Mouse (Mus musculus): Measurements from ENCODE around the gene Dagla. TPM values are rescaled to one million over a fixed set of nuclear protein-coding genes. Genes with fewer than 3 reads are reported as not detected.
A peak's percentile ranks its signal among the peaks of the same experiment; 100 is the strongest.

Gene Dagla
- polyA plus RNA-seq, 1 experiment, result 14.2 TPM

GRCm38 (mm10) chr19:10221585-10221984 lies 83.1 kb downstream of the Dagla start:
- H3K4me1 ChIP-seq (ENCODE audit: control insufficient read depth, insufficient read depth, insufficient read length, low read length), result no peaks in the 10 kb centered on the region
- no peak overlapping the region for H3K4me3 ChIP-seq (ENCODE audit: insufficient read depth, low read depth, low read length)
- H3K27ac ChIP-seq (replicated peaks; ENCODE audit: low read depth, low read length), result no peak overlapping the region

- Histone ChIP-seq H3K4me3 (ENCODE audit: insufficient read depth, low read depth, low read length) (no peak overlapping the region), H3K4me1 (ENCODE audit: control insufficient read depth, insufficient read depth, insufficient read length, low read length) (no peaks in the 10 kb centered on the region), H3K27ac (replicated peaks; ENCODE audit: low read depth, low read length) (no peak overlapping the region)
Observed at GRCm38 (mm10) chr19:10219593-10219992, 85.1 kb downstream of the Dagla start.

GRCm38 (mm10) chr19:10219108-10219507 lies 85.6 kb downstream of the Dagla start:
- Histone ChIP-seq H3K4me3 (ENCODE audit: insufficient read depth, low read depth, low read length) (no peak overlapping the region), H3K27ac (replicated peaks; ENCODE audit: low read depth, low read length) (no peak overlapping the region), H3K4me1 (ENCODE audit: control insufficient read depth, insufficient read depth, insufficient read length, low read length) (no peaks in the 10 kb centered on the region)

- H3K27ac ChIP-seq (replicated peaks; ENCODE audit: low read depth, low read length), result no peak overlapping the region
- no peak overlapping the region for H3K4me3 ChIP-seq (ENCODE audit: insufficient read depth, low read depth, low read length)
- no peaks in the 10 kb centered on the region for H3K4me1 ChIP-seq (ENCODE audit: control insufficient read depth, insufficient read depth, insufficient read length, low read length)
Observed at GRCm38 (mm10) chr19:10216101-10216500, 88.6 kb downstream of the Dagla start.

- H3K4me1 ChIP-seq (ENCODE audit: control insufficient read depth, insufficient read depth, insufficient read length, low read length), result no peaks in the 10 kb centered on the region
- no peak overlapping the region for H3K4me3 ChIP-seq (ENCODE audit: insufficient read depth, low read depth, low read length)
- no peak overlapping the region for H3K27ac ChIP-seq (replicated peaks; ENCODE audit: low read depth, low read length)
Observed at GRCm38 (mm10) chr19:10213796-10214471, 90.7 kb downstream of the Dagla start.

GRCm38 (mm10) chr19:10210885-10211284 lies 93.8 kb downstream of the Dagla start:
- Histone ChIP-seq H3K4me1 (ENCODE audit: control insufficient read depth, insufficient read depth, insufficient read length, low read length) (0 out of 2 replicates have a peak, but pooled peaks cover 2% of the 10 kb centered on the region), H3K27ac (replicated peaks; ENCODE audit: low read depth, low read length) (no peak overlapping the region), H3K4me3 (ENCODE audit: insufficient read depth, low read depth, low read length) (no peak overlapping the region)

GRCm38 (mm10) chr19:10208851-10209250 lies 95.8 kb downstream of the Dagla start:
- no peak overlapping the region for H3K4me3 ChIP-seq (ENCODE audit: insufficient read depth, low read depth, low read length)
- no peak overlapping the region for H3K27ac ChIP-seq (replicated peaks; ENCODE audit: low read depth, low read length)
- peaks cover 2% of the 10 kb centered on the region; the same call in 1 of the 2 replicates for H3K4me1 ChIP-seq (ENCODE audit: control insufficient read depth, insufficient read depth, insufficient read length, low read length)

- peaks cover 4% of the 10 kb centered on the region; the same call in 1 of the 2 replicates for H3K4me1 ChIP-seq (ENCODE audit: control insufficient read depth, insufficient read depth, insufficient read length, low read length)
- H3K27ac ChIP-seq (replicated peaks; ENCODE audit: low read depth, low read length), result no peak overlapping the region
- no peak overlapping the region for H3K4me3 ChIP-seq (ENCODE audit: insufficient read depth, low read depth, low read length)
Observed at GRCm38 (mm10) chr19:10205051-10205450, 99.6 kb downstream of the Dagla start.

GRCm38 (mm10) chr19:10204616-10205001 lies 100.1 kb downstream of the Dagla start:
- H3K4me3 ChIP-seq (ENCODE audit: insufficient read depth, low read depth, low read length), result peak overlapping the region; percentile 93
- peaks cover 4% of the 10 kb centered on the region; the same call in 1 of the 2 replicates for H3K4me1 ChIP-seq (ENCODE audit: control insufficient read depth, insufficient read depth, insufficient read length, low read length)
- H3K27ac ChIP-seq (replicated peaks; ENCODE audit: low read depth, low read length), result no peak overlapping the region

- Histone ChIP-seq H3K4me1 (ENCODE audit: control insufficient read depth, insufficient read depth, insufficient read length, low read length) (peaks cover 4% of the 10 kb centered on the region; the same call in 1 of the 2 replicates), H3K4me3 (ENCODE audit: insufficient read depth, low read depth, low read length) (peak within 1 kb of the TSS; percentile 93), H3K27ac (replicated peaks; ENCODE audit: low read depth, low read length) (peak within 1 kb of the TSS; percentile 98)
Observed at GRCm38 (mm10) chr19:10203848-10204615, 100.6 kb downstream of the Dagla start, which contains the start of the genes Tmem258 and Fen1. TSS of gene Tmem258 (plus strand) at chr19:10204014. TSS of gene Fen1 (minus strand) at chr19:10204169.

GRCm38 (mm10) chr19:10203146-10203847 lies 101.4 kb downstream of the Dagla start:
- Histone ChIP-seq H3K27ac (replicated peaks; ENCODE audit: low read depth, low read length) (no peak overlapping the region), H3K4me1 (ENCODE audit: control insufficient read depth, insufficient read depth, insufficient read length, low read length) (peaks cover 2% of the 10 kb centered on the region; the same call in 1 of the 2 replicates), H3K4me3 (ENCODE audit: insufficient read depth, low read depth, low read length) (peak overlapping the region; percentile 93)

GRCm38 (mm10) chr19:10198723-10199122 lies 106.0 kb downstream of the Dagla start:
- Histone ChIP-seq H3K27ac (replicated peaks; ENCODE audit: low read depth, low read length) (no peak overlapping the region), H3K4me1 (ENCODE audit: control insufficient read depth, insufficient read depth, insufficient read length, low read length) (peaks cover 2% of the 10 kb centered on the region; the same call in 1 of the 2 replicates), H3K4me3 (ENCODE audit: insufficient read depth, low read depth, low read length) (no peak overlapping the region)

- Histone ChIP-seq H3K4me3 (ENCODE audit: insufficient read depth, low read depth, low read length) (no peak overlapping the region), H3K4me1 (ENCODE audit: control insufficient read depth, insufficient read depth, insufficient read length, low read length) (peaks cover 2% of the 10 kb centered on the region; the same call in 1 of the 2 replicates), H3K27ac (replicated peaks; ENCODE audit: low read depth, low read length) (no peak overlapping the region)
Observed at GRCm38 (mm10) chr19:10198286-10198685, 106.4 kb downstream of the Dagla start.

- no peaks in the 10 kb centered on the region for H3K4me1 ChIP-seq (ENCODE audit: control insufficient read depth, insufficient read depth, insufficient read length, low read length)
- no peak overlapping the region for H3K27ac ChIP-seq (replicated peaks; ENCODE audit: low read depth, low read length)
- no peak overlapping the region for H3K4me3 ChIP-seq (ENCODE audit: insufficient read depth, low read depth, low read length)
Observed at GRCm38 (mm10) chr19:10197130-10197529, 107.5 kb downstream of the Dagla start.
